Mouse (Mus musculus) cerebellum, adult 2 months (tissue): ENCODE measurements around the gene Lamb1. TPM values are rescaled to one million over a fixed set of nuclear protein-coding genes. Genes with fewer than 3 reads are reported as not detected.

Experiments
- DNase-seq, 2 experiments: peaks; one replicate each; pipeline ENCODE4 v3.0.0; 2021
- H3K27ac ChIP-seq: fragments of 200-500 bp; 2 replicates; pipeline ENCODE4 v1.5.1; 2012; ENCODE audit warnings: low read length, control low read depth, inconsistent platforms; ENCODE audit not compliant: insufficient read depth
- H3K27me3 ChIP-seq: fragments of 200-500 bp; 2 replicates; pipeline ENCODE4 v1.6.1; 2012; ENCODE audit warnings: inconsistent platforms, mild to moderate bottlenecking, low read length, moderate library complexity; ENCODE audit not compliant: control insufficient read depth, insufficient read depth
- H3K4me1 ChIP-seq: fragments of 200-500 bp; 2 replicates; pipeline ENCODE4 v1.6.1; 2011; ENCODE audit warnings: low read length; ENCODE audit not compliant: control insufficient read depth, insufficient read depth
- H3K4me3 ChIP-seq: fragments of 200-500 bp; replicated peaks from 2 replicates; pipeline ENCODE3; 2011; ENCODE audit warnings: mild to moderate bottlenecking, low read depth, low read length, control low read depth; ENCODE audit not compliant: insufficient read depth
- CTCF ChIP-seq: fragments of 200-500 bp; IDR thresholded peaks from 2 replicates; pipeline ENCODE4 v1.5.1; 2011; ENCODE audit warnings: low read depth, mild to moderate bottlenecking, control low read depth, low read length, moderate library complexity, borderline replicate concordance; ENCODE audit not compliant: insufficient read depth
- POLR2A ChIP-seq: fragments of 200-500 bp; IDR thresholded peaks from 2 replicates; pipeline ENCODE4 v1.6.1; 2011; ENCODE audit warnings: low read length, control low read depth, borderline replicate concordance; ENCODE audit not compliant: insufficient read depth
- WGBS: fragments of 180-500 bp; shearing (Covaris S2); methylation state at CpG from one replicate; pipeline ENCODE4 v1.1.7; 2018; 5-methylcytosine and 5-hydroxymethylcytosine counted together
- polyA plus RNA-seq: library from polyadenylated mRNA; depleted of rRNA; stranded (reverse); fragments of >200 nt; gene quantifications from 2 replicates; pipeline ENCODE4 v1.2.3, GENCODE M21; 2012

Gene Lamb1
- polyA plus RNA-seq, 1 experiment = 10.6 TPM

- Histone ChIP-seq H3K27me3 (no peaks in the 10 kb centered on the region), H3K27ac (no peak overlapping the region), H3K4me1 (no peaks in the 10 kb centered on the region; the same call in 1 of the 2 replicates), H3K4me3 (no peak overlapping the region)
- TF ChIP-seq POLR2A (no peak), CTCF (no peak)
- DNase-seq = no peak
- WGBS = 79% methylated on average over 12 of the region's 12 CpGs
These were observed 4.1 kb downstream of the Lamb1 start for GRCm38 (mm10) chr12:31269020-31269597.

GRCm38 (mm10) chr12:31270361-31270760, 5.3 kb downstream of the Lamb1 start:
- Histone ChIP-seq H3K27me3 (no peaks in the 10 kb centered on the region), H3K4me1 (no peaks in the 10 kb centered on the region; the same call in 1 of the 2 replicates), H3K4me3 (no peak overlapping the region), H3K27ac (no peak overlapping the region)
- TF ChIP-seq POLR2A = no peak
- TF ChIP-seq CTCF = no peak
- no peak for DNase-seq
- WGBS = 95% methylated on average over 10 of the region's 10 CpGs

- Histone ChIP-seq H3K4me1 (no peaks in the 10 kb centered on the region; the same call in 1 of the 2 replicates), H3K27ac (no peak overlapping the region), H3K27me3 (no peaks in the 10 kb centered on the region), H3K4me3 (no peak overlapping the region)
- no peak for TF ChIP-seq CTCF
- TF ChIP-seq POLR2A = no peak
- WGBS = 79% methylated on average over 5 of the region's 5 CpGs
- DNase-seq = no peak
These were observed 5.7 kb downstream of the Lamb1 start for GRCm38 (mm10) chr12:31270776-31271175.

- no peak for DNase-seq
- no peak overlapping the region for H3K4me3 ChIP-seq
- H3K4me1 ChIP-seq = no peaks in the 10 kb centered on the region; the same call in 1 of the 2 replicates
- no peak overlapping the region for H3K27ac ChIP-seq
- 44% methylated on average over 16 of the region's 16 CpGs for WGBS
- no peak for TF ChIP-seq POLR2A
- TF ChIP-seq CTCF = no peak
- no peaks in the 10 kb centered on the region for H3K27me3 ChIP-seq
These were observed 6.5 kb downstream of the Lamb1 start for GRCm38 (mm10) chr12:31271361-31272011.

- no peak overlapping the region for H3K4me3 ChIP-seq
- H3K27me3 ChIP-seq = no peaks in the 10 kb centered on the region
- DNase-seq = no peak
- WGBS = 60% methylated on average over 8 of the region's 8 CpGs
- H3K27ac ChIP-seq = no peak overlapping the region
- H3K4me1 ChIP-seq = no peaks in the 10 kb centered on the region
- no peak for TF ChIP-seq POLR2A
- no peak for TF ChIP-seq CTCF
These were observed 7.1 kb downstream of the Lamb1 start for GRCm38 (mm10) chr12:31272012-31272735.

- no peak for DNase-seq
- no peak overlapping the region for H3K27ac ChIP-seq
- H3K4me3 ChIP-seq = no peak overlapping the region
- 58% methylated on average over 2 of the region's 2 CpGs for WGBS
- no peaks in the 10 kb centered on the region for H3K27me3 ChIP-seq
- TF ChIP-seq CTCF (no peak), POLR2A (no peak)
- no peaks in the 10 kb centered on the region for H3K4me1 ChIP-seq
These were observed 7.8 kb downstream of the Lamb1 start for GRCm38 (mm10) chr12:31272846-31273245.

- H3K27ac ChIP-seq = no peak overlapping the region
- no peak for DNase-seq
- no peaks in the 10 kb centered on the region for H3K4me1 ChIP-seq
- WGBS = 89% methylated on average over 7 of the region's 7 CpGs
- H3K27me3 ChIP-seq = no peaks in the 10 kb centered on the region
- no peak overlapping the region for H3K4me3 ChIP-seq
- TF ChIP-seq POLR2A (no peak), CTCF (no peak)
These were observed 8.6 kb downstream of the Lamb1 start for GRCm38 (mm10) chr12:31273646-31274045.
